Mouse (Mus musculus) heart, adult 11 months (tissue): ENCODE results near the gene Hes5.
A peak's percentile ranks its signal among the peaks of the same experiment; 100 is the strongest.

Experiments
- DNase-seq: peaks from one replicate; pipeline ENCODE4 v3.0.0; 2022

The Hes5 gene

GRCm38 (mm10) chr4:154943323-154944039 is 17.2 kb upstream of the Hes5 start:
- DNase-seq = peak; percentile 90

DNA sequence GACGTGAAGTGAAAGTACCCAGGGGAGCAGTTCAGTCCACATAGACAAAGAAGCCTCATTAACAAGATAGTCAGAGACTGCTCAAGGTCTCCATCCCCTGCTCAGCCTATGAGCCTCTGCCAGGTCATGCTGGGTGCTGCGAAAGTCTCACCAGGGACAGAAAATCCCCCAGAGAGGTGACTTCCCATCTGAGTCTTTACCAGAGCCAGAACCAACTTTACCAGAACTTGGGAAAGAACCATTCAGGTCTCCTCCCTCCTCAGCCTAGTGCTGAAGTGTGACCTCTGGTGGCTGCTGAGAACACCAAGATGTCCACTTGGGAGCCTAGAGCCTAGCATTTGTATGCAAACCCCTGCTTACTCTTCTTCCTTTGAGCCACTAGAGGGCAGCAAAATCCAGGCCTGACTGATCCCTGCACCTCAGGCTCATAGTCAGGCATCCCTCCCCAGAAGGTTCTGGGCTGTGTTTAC is 16.6 kb upstream of the Hes5 start:
- DNase-seq = peak; percentile 98

DNA sequence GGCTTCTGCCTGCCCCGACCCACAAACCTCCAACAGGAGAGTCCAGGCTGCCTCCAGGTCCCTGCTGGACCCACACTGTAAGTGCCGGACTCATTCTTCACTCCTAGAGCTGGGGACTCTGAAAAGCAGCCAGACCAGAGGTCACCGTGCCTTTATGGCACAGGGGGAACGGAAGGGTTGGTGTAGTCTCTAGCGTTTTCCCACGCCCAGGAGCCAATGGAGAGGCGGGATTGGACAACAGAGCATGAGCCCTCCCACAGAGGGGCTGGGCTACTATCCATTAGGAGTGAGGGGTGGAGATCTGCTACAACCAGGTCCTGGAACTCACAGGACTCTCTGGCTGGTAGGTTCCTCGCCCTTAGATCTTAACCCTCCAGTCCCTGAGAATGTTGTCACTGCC is 14.4 kb upstream of the Hes5 start:
- DNase-seq = peak; percentile 98

- peak; percentile 92 for DNase-seq
These were observed 12.4 kb upstream of the Hes5 start for GRCm38 (mm10) chr4:154948066-154948939.

DNA sequence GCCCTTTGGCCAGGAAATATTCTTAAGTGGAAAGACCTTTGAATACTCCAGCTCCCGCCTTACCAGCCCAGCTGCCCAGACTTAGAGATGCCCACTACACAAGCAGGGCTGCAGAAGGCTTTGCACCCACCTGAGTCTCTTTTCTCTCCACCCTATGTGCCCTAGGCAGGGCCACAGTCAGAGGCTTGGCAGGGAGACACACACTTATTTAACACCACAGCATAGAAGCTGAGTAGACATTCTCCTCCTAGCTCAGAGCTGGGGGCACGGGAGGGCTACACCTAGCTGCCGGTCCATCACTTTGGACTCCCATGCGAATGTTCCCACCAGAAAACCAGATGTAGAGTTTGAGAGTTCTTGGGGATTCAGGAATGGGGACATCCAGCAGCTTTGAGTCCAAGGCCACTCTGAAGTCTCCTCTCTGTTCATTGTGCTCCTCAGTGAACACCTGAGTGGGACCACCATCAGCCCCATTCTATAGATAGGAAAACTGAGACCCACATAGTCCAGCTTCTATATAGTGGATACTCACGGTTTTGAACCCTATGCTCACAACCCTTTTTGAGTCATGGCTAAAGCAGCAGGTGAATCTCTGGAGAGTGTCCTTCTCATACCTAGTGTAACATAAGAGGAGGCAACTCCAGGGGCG is 11.7 kb upstream of the Hes5 start:
- no peak for DNase-seq

GRCm38 (mm10) chr4:154949589-154949982 is 11.1 kb upstream of the Hes5 start:
- no peak for DNase-seq

- DNase-seq = no peak
These were observed 8.1 kb upstream of the Hes5 start for GRCm38 (mm10) chr4:154952461-154953241.

DNA sequence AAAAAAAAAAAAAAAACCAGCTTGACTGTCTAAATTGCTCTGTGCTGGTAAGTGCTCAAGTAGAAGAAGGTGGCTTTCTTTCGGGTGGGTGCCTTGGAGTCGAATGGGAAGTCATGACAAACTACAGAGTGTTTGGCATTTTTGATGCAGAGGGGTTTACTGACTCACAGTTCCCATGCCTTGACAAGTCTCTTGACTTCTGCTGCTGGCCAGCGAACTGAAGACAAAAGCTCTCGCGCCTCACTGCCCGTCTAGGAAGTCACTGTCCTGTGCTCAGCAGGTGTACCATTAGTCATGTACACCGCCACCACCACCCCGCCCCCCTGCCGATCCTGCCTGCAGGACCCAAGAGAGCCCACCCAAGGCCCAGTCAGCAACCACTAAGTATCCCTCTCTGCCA is 4.1 kb upstream of the Hes5 start:
- DNase-seq = no peak

GRCm38 (mm10) chr4:154957289-154957993 is 3.3 kb upstream of the Hes5 start:
- no peak for DNase-seq

GRCm38 (mm10) chr4:154958171-154958570 is 2.6 kb upstream of the Hes5 start:
- DNase-seq = no peak

GRCm38 (mm10) chr4:154958621-154959020 is 2.1 kb upstream of the Hes5 start:
- no peak for DNase-seq

DNA sequence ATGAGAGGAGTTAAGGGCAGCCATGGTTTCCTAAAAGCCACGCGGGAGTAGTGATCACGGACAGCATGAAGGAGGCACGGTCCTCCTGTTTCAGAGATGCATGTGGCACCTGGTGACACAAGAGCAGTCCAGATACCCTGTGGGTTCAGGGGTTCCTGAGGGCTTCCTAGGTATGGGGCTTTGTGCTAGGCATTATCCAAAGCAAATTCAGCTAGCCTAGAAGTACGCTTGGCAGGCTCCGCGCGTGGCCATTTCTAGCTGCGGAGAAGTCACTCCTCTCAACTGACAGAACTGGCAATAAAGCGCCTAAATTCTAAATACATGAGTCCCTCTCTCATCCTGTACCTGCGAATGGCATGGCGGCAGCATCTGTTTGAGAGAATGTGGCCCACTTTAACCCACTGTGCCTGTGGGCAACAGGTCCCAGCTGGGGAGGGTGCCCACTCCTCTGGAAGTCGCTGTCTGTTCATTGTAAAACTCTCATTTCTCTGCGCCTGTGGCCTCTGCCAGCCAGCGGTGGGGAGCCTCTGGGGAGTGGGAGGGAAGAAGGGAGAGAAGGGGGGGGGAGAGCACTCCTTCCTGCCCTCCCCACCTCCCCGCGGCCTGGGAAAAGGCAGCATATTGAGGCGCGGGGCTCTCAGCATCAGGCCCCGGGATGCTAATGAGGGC is 568 bp upstream of the Hes5 start:
- no peak for DNase-seq

DNA sequence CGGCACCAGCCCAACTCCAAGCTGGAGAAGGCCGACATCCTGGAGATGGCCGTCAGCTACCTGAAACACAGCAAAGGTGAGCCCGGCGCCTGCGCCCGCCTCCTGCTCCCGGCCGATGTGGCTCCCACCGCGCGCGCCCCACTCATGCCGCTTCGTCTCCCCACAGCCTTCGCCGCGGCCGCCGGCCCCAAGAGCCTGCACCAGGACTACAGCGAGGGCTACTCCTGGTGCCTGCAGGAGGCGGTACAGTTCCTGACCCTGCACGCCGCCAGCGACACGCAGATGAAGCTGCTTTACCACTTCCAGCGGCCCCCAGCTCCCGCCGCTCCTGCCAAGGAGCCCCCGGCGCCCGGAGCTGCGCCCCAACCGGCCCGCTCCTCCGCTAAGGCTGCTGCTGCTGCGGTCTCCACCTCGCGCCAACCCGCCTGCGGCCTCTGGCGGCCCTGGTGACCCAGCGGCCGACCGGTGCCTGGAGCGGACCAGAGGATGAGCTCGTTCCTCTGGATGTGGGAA is 559 bp downstream of the Hes5 start:
- DNase-seq = peak; percentile 94

- DNase-seq = peak; percentile 95
These were observed 1.2 kb downstream of the Hes5 start for GRCm38 (mm10) chr4:154961911-154962310.

DNA sequence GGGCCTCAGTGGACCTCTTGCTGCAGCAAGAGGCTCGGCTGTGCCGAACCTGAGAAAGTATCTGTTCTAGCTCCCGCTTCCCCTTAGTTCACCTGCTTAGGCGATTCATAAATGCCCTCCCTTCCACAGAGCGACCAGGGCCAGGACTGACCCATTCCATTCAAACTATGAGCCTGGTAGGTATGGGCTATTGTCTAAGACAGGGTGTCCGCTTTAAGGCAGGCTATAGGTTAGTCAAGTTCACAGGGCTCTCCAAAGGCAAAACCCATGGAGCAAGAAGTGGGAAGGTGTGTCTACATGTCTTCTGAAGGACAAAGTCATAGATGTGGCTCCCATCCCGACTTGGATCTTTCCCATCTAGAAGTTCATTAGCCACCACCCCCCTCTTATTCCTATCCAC is 2.0 kb downstream of the Hes5 start:
- peak; percentile 90 for DNase-seq

GRCm38 (mm10) chr4:154963190-154963836 is 2.6 kb downstream of the Hes5 start:
- DNase-seq = peak; percentile 94

- peak; percentile 100 for DNase-seq
These were observed 3.3 kb downstream of the Hes5 start, which contains the start of gene Pank4 for GRCm38 (mm10) chr4:154963901-154964580. TSS of gene Pank4 (plus strand) at chr4:154964123.

DNA sequence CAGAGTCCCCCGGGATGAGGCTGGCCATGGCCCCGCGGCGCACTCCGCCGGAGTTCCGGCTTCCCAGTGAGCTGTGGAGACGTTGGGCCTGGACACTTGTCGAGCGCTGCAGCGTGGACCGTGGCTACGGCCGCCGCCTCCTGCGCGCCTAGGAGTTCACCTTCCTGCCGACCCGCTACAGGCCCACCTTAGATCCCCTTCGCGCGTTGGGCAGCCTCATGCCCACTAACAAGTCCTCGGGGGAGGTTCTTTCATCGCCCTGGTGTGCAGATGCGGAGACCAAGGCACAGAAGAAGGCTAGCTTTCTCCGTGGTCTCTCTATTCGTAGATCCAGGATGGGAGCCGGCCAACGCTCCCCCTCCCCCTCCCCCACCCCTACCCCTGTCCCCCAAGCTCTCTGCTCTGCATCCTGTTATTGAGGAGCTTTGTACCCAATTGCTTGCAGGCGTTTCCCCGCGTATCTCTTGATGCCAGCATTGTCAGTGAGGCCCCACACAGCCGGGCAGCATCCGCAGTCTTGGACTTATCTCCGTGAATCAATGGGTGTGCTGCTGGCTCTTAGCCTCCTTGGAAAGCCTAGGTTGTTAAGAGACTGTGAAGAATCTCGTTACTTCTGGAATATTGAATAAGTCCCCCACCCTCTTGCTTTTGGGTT is 4.0 kb downstream of the Hes5 start:
- DNase-seq = peak; percentile 94

DNA sequence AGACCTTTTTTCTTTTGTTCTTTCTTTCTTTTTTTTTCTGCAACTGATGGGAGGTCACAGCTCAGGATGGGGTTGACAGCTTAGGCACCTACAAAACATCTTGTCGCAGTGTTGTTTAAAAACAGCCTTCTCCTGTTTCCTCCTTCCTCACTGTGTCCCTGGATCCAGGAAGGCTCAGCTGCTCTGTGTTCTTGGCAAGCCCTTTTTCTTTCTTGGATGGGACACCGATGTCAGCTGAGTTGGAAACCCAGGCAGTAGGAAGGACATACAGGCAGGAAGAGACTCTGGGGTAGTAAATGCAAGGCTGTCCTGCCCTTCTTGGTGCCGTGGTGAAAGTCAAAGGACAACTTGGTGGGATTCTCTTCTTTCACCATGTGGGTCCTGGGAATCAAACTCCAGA is 5.1 kb downstream of the Hes5 start:
- peak; percentile 96 for DNase-seq
